Mouse (Mus musculus) liver, postnatal 0 days (tissue): ENCODE measurements around the gene Fermt3. TPM values are rescaled to one million over a fixed set of nuclear protein-coding genes. Genes with fewer than 3 reads are reported as not detected.

ENCODE experiments used
- ATAC-seq: fragments of 200-750 bp; cut with Nextera tagmentation; 2 replicates; pipeline ENCODE4 v1.8.0; 2017; ENCODE audit warnings: mild to moderate bottlenecking, moderate library complexity
- DNase-seq: peaks from one replicate; pipeline ENCODE4 v3.0.0-alpha.2; 2016
- H3K27ac ChIP-seq: fragments of 300-500 bp; sonication (generic); 2 replicates; pipeline ENCODE4 v1.5.1; 2014; ENCODE audit warnings: antibody characterized with exemption, moderate library complexity, mild to moderate bottlenecking, low read depth
- H3K27me3 ChIP-seq: fragments of 300-500 bp; sonication (generic); 2 replicates; pipeline ENCODE4 v1.6.1; 2014; ENCODE audit warnings: low read length, control low read depth, mixed read lengths; ENCODE audit not compliant: insufficient read depth
- H3K36me3 ChIP-seq: fragments of 300-500 bp; sonication (generic); replicated peaks from 2 replicates; pipeline ENCODE4 v1.6.1; 2014; ENCODE audit warnings: mild to moderate bottlenecking, control low read depth, low read length, moderate library complexity, mixed read lengths; ENCODE audit not compliant: insufficient read depth
- H3K4me1 ChIP-seq: fragments of 300-500 bp; sonication (generic); 2 replicates; pipeline ENCODE4 v1.6.1; 2014; ENCODE audit warnings: antibody characterized with exemption, mild to moderate bottlenecking, control low read depth; ENCODE audit not compliant: insufficient read depth
- H3K4me2 ChIP-seq: fragments of 300-500 bp; sonication (generic); 2 replicates; pipeline ENCODE4 v1.6.1; 2014; ENCODE audit warnings: low read depth, mild to moderate bottlenecking, low read length, moderate library complexity, mixed read lengths
- H3K4me3 ChIP-seq: fragments of 300-500 bp; sonication (generic); 2 replicates; pipeline ENCODE4 v1.5.1; 2014; ENCODE audit warnings: low read depth, low read length
- H3K9ac ChIP-seq: fragments of 300-500 bp; sonication (generic); replicated peaks from 2 replicates; pipeline ENCODE4 v1.6.1; 2014; ENCODE audit warnings: mild to moderate bottlenecking, moderate library complexity
- H3K9me3 ChIP-seq: fragments of 300-500 bp; sonication (generic); 2 replicates; pipeline ENCODE4 v1.6.1; 2016; ENCODE audit warnings: mild to moderate bottlenecking, control low read depth, low read length, mixed read lengths
- CTCF ChIP-seq: sonication (generic); IDR thresholded peaks from 2 replicates; pipeline ENCODE4 v1.5.1; 2016; ENCODE audit warnings: antibody characterized with exemption, low read depth
- EP300 ChIP-seq: IDR thresholded peaks from 2 replicates; pipeline ENCODE4 v1.6.1; 2016; ENCODE audit warnings: antibody characterized with exemption, low read depth, mild to moderate bottlenecking
- WGBS: fragments of 180-500 bp; shearing (Covaris S2); extraction: QIAGEN DNeasy Blood & Tissue Kit; methylation state at CpG from one replicate; pipeline ENCODE4 v1.1.7; 2014; ENCODE audit not compliant: insufficient replicate concordance; 5-methylcytosine and 5-hydroxymethylcytosine counted together
- polyA plus RNA-seq: library from polyadenylated mRNA; unstranded; fragments of >200 nt; fragmentation: Nextera tagmentation; extraction: Ambion mirVana; gene quantifications from 2 replicates; pipeline ENCODE4 v1.2.1, GENCODE M21; 2015

Fermt3 gene
- polyA plus RNA-seq, 1 experiment from 2014 or later, result 70.2 TPM

GRCm38 (mm10) chr19:6954046-6954445 lies 65.2 kb downstream of the Fermt3 start:
- Histone ChIP-seq H3K36me3 (peaks cover 21% of the 10 kb centered on the region), H3K27me3 (no peaks in the 10 kb centered on the region), H3K27ac (no peak overlapping the region), H3K4me3 (no peak overlapping the region), H3K4me2 (no peak overlapping the region), H3K9me3 (no peaks in the 10 kb centered on the region), H3K4me1 (peaks cover 21% of the 10 kb centered on the region), H3K9ac (no peak overlapping the region)
- ATAC-seq (no peak), DNase-seq (peak; percentile 58)
- 76% methylated on average over 9 of the region's 9 CpGs for WGBS
- TF ChIP-seq EP300, result no peak
- peak; percentile 68 for TF ChIP-seq CTCF

DNA sequence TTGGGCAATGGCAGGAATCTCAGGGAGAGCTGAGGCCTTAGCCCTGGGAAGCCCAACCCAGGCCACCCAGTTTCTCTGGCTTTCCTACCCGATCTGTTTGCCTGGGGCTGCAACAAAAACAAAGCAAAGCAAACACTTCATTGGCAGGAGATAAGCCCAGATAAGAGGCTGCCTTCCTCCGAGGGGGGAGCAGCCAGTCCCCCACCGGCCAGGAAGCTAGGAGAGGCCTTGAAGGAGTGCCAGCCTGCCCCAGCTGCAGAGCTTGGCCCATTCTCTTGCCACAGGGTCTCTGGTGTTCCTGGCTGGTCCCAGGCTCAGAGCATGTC lies 66.6 kb downstream of the Fermt3 start:
- DNase-seq (no peak), ATAC-seq (no peak)
- Histone ChIP-seq H3K9ac (peak overlapping the region; percentile 64), H3K4me3 (peak overlapping the region; percentile 60), H3K4me1 (peaks cover 21% of the 10 kb centered on the region), H3K9me3 (no peaks in the 10 kb centered on the region), H3K27ac (peak overlapping the region; percentile 89), H3K4me2 (peak overlapping the region; percentile 100), H3K27me3 (no peaks in the 10 kb centered on the region), H3K36me3 (peaks cover 17% of the 10 kb centered on the region)
- 14% methylated on average over 3 of the region's 3 CpGs for WGBS
- TF ChIP-seq CTCF, result no peak
- TF ChIP-seq EP300, result no peak

DNA sequence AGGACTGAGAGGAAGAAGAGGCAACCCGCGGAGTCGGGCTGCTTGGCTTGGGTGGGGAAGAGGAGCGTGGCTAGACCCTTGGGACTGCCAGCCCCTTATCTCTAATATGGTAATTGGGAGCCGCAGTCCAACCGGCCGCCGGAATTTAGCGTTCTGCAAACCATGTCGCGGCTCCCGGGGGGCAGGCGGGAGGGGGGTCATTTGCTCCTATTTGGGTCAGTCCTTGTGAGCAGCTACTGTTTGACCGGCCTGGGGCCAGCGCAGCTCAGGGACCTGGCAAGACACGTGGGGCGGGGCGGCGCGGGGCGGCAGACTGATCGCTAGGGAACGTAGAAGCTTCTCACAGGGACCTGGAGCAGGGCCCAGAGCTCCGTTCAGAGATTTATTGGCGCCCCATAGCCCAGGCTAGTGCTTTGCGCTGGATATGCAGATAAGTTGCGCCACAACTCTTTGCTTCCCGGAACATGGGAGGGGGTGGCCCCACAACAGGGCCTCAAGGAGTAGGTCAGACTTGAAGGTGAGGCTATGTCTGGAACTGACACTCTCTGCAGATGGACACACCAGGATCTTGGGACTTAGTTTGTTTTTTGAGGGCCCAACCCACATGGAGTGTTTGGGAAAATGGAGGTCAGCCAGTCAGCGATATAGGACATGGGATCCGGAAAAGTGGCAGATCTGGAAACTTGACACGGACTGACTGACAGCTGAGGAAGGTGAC lies 67.1 kb downstream of the Fermt3 start:
- Histone ChIP-seq H3K36me3 (peaks cover 12% of the 10 kb centered on the region), H3K4me2 (peak overlapping the region; percentile 100), H3K9me3 (no peaks in the 10 kb centered on the region), H3K27ac (peak overlapping the region; percentile 89), H3K27me3 (no peaks in the 10 kb centered on the region), H3K4me3 (peak overlapping the region; percentile 60), H3K9ac (peak overlapping the region; percentile 64), H3K4me1 (peaks cover 21% of the 10 kb centered on the region)
- peak; percentile 43 for ATAC-seq
- peak; percentile 78 for DNase-seq
- 3% methylated on average over 31 of the region's 31 CpGs for WGBS
- TF ChIP-seq EP300 (0 out of 2 replicates have a peak, but pooled peaks have one; percentile 7), CTCF (no peak)

DNA sequence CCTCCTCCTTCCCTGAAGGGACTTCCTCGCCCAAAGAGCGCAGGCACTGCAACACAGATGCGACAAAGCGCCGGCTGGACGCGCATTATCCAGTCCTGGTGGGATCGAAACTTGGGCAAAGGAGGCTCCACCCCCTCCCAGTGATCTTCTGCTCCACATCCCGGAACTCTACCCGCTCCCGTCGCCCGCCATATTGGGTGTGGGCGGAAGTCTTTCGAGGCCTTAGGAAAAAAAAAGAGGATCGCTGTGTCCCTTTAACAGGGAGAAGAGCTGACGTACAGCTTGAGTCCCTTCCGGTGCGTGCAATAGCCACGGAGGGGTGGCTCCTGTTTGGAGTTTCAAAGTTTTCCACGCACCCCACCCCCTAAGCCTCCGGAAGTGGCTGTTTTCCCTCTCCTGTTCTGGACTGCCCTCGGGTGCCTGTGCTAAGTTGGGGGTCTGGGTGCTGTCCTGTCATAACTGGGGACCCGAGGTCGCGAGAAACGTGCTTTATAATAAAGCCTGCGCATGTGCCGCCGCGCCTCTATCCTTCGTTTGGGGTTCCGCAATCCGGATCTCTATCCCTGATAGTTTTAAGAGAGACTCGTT lies 67.8 kb downstream of the Fermt3 start:
- no peak for TF ChIP-seq CTCF
- peak; percentile 62 for TF ChIP-seq EP300
- Histone ChIP-seq H3K9ac (peak overlapping the region; percentile 64), H3K36me3 (peaks cover 11% of the 10 kb centered on the region), H3K9me3 (no peaks in the 10 kb centered on the region), H3K4me1 (peaks cover 24% of the 10 kb centered on the region), H3K4me3 (peak overlapping the region; percentile 60), H3K27ac (peak overlapping the region; percentile 89), H3K27me3 (no peaks in the 10 kb centered on the region), H3K4me2 (peak overlapping the region; percentile 100)
- ATAC-seq (peak; percentile 85), DNase-seq (peak; percentile 89)
- 0% methylated on average over 35 of the region's 35 CpGs for WGBS

DNA sequence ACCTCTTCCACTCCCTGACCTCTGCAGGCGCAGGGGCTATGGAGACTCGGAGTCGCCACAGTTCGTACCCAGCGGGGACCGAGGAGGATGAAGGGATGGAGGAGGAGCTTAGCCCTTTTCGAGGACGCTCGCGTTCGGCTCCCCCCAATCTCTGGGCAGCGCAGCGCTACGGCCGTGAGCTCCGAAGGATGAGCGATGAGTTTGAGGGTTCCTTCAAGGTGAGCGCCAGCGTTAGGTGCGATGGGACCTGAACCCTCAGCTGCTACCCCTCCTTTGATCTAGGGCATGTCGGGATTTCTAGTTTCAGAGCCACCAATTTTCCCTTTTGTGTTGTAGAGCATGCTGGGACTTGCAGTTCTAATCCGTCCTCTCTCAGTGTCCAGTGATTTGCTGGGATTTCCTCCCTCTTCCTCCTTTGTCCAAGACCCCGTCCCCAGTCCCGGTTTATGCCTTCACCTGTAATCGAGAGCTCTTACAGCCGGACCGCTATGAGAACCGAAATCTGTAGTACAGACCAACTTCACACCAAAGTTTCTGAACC lies 68.6 kb downstream of the Fermt3 start:
- Histone ChIP-seq H3K4me1 (peaks cover 24% of the 10 kb centered on the region), H3K9me3 (no peaks in the 10 kb centered on the region), H3K9ac (peak overlapping the region; percentile 64), H3K4me3 (peak overlapping the region; percentile 60), H3K27ac (peak overlapping the region; percentile 89), H3K4me2 (peak overlapping the region; percentile 100), H3K36me3 (peaks cover 11% of the 10 kb centered on the region), H3K27me3 (no peaks in the 10 kb centered on the region)
- peak; percentile 11; the same call in 1 of the 2 replicates for ATAC-seq
- WGBS, result under 1% methylated on average over 28 of the region's 28 CpGs
- TF ChIP-seq CTCF, result no peak
- peak; percentile 47 for DNase-seq

DNA sequence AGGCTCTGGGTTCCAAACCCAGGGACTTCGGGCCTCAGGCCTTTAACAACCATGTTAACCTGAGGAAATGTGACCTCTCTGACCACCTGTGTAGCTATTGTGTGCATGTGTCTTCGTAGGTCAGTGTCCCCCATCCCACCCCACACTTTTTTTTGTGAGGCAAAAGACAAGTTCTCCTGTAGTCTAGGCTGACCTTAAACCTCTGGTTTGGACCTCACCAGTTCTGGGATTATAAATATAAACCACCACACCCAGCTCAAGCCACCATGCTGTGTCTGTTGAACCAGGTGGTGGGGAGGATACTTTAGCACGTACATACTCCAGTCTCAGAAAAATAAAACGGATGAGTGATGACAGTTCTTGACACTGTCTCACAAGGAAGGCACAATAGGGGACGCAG lies 69.3 kb downstream of the Fermt3 start:
- WGBS, result 60% methylated on average over 5 of the region's 5 CpGs
- Histone ChIP-seq H3K36me3 (peaks cover 8% of the 10 kb centered on the region), H3K9ac (no peak overlapping the region; the same call in 1 of the 2 replicates), H3K4me3 (peak overlapping the region; percentile 60; the same call in 1 of the 2 replicates), H3K27me3 (no peaks in the 10 kb centered on the region), H3K27ac (0 out of 2 replicates have a peak overlapping the region, but pooled peaks have one; percentile 89), H3K9me3 (no peaks in the 10 kb centered on the region), H3K4me1 (peaks cover 24% of the 10 kb centered on the region), H3K4me2 (peak overlapping the region; percentile 100)
- no peak for ATAC-seq
- no peak for DNase-seq
- TF ChIP-seq CTCF (no peak), EP300 (no peak)
